Mouse (Mus musculus) testis, adult 2 months (tissue): ENCODE measurements around the gene Pts.

ENCODE experiments used
- CTCF ChIP-seq: fragments of 200-500 bp; IDR thresholded peaks from 2 replicates; pipeline ENCODE4 v1.5.1; 2012; ENCODE audit warnings: low read depth, mild to moderate bottlenecking, inconsistent platforms, low read length, moderate library complexity; ENCODE audit not compliant: control insufficient read depth, insufficient read depth, insufficient replicate concordance
- POLR2A ChIP-seq: fragments of 200-500 bp; IDR thresholded peaks from 2 replicates; pipeline ENCODE4 v1.6.1; 2012; ENCODE audit warnings: low read depth, mild to moderate bottlenecking, inconsistent platforms, low read length, moderate library complexity; ENCODE audit not compliant: control insufficient read depth

DNA sequence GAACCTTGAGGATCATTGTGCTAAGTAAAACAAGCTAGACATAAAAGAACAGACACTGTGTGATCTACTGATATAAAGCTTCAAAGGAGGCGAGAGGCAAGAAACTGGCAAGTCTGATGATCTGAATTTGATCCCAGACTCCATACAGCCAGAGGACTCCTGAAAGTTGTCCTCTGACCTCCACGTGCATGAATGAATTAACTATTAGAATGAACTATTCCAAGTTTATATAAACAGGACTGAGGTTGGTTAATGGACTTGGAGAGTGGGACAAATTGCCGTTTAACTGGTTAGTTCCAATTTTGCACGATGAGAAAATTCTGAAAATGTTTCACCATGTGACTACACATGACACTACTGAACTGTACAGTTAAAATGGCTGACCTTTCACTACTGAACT, 20.4 kb upstream of the Pts start:
- no peak for TF ChIP-seq CTCF
- TF ChIP-seq POLR2A: no peak
